Mouse (Mus musculus) kidney, embryonic 16.5 days (tissue): ENCODE measurements around the gene Ttc7. TPM values are rescaled to one million over a fixed set of nuclear protein-coding genes. Genes with fewer than 3 reads are reported as not detected.

Source experiments
- ATAC-seq: fragments of 200-750 bp; cut with Nextera tagmentation; 2 replicates; pipeline ENCODE4 v1.8.0; 2017; ENCODE audit warnings: moderate TSS enrichment; ENCODE audit not compliant: low FRiP score, low TSS enrichment
- H3K27ac ChIP-seq: fragments of 300-500 bp; sonication (generic); 2 replicates; pipeline ENCODE4 v1.5.1; 2014; ENCODE audit warnings: low read length
- H3K27me3 ChIP-seq: fragments of 300-500 bp; sonication (generic); 2 replicates; pipeline ENCODE4 v1.6.1; 2014; ENCODE audit warnings: low read length, control low read depth, mixed read lengths; ENCODE audit not compliant: insufficient read depth
- H3K36me3 ChIP-seq: fragments of 300-500 bp; sonication (generic); 2 replicates; pipeline ENCODE4 v1.6.1; 2014; ENCODE audit warnings: low read length, control low read depth, mixed read lengths; ENCODE audit not compliant: insufficient read depth
- H3K4me1 ChIP-seq: fragments of 300-500 bp; sonication (generic); 2 replicates; pipeline ENCODE4 v1.6.1; 2014; ENCODE audit warnings: low read length, control low read depth, mixed read lengths; ENCODE audit not compliant: insufficient read depth
- H3K4me2 ChIP-seq: fragments of 300-500 bp; sonication (generic); replicated peaks from 2 replicates; pipeline ENCODE4 v1.6.1; 2014; ENCODE audit warnings: low read depth, low read length
- H3K4me3 ChIP-seq: fragments of 300-500 bp; sonication (generic); 2 replicates; pipeline ENCODE4 v1.5.1; 2014; ENCODE audit warnings: mild to moderate bottlenecking, low read length
- H3K9ac ChIP-seq: fragments of 300-500 bp; sonication (generic); replicated peaks from 2 replicates; pipeline ENCODE4 v1.6.1; 2014; ENCODE audit warnings: low read length
- H3K9me3 ChIP-seq: fragments of 300-500 bp; sonication (generic); 2 replicates; pipeline ENCODE4 v1.6.1; 2016; ENCODE audit warnings: low read length, control low read depth
- WGBS: fragments of 180-500 bp; shearing (Covaris S2); extraction: QIAGEN DNeasy Blood & Tissue Kit; methylation state at CpG from one replicate; pipeline ENCODE4 v1.1.7; 2014; 5-methylcytosine and 5-hydroxymethylcytosine counted together
- polyA plus RNA-seq: library from polyadenylated mRNA; unstranded; fragments of >200 nt; fragmentation: Nextera tagmentation; extraction: Ambion mirVana; gene quantifications from 2 replicates; pipeline ENCODE4 v1.2.1, GENCODE M21; 2015

Ttc7 gene
- polyA plus RNA-seq, 1 experiment from 2014 or later: 8.7 TPM

DNA sequence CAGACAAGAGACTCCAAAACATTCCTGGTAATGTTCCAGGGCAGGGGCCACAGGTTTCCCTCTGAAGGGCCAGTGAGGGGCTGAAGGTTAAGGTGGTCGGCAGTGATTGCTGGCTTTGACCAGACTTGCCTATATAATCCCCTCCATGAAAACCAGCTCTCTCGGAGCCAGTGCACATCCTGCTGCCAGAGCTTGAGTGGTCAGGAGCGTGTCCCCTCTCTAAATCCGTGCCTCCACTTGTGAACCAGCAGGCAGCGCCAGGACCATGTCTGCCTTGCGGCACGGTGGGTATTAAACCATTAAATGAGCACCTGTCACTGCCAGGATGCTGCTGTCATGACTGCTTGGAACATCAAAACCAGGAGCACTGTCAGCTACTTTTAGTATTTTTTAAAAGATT is 27.8 kb downstream of the Ttc7 start:
- no peak for ATAC-seq
- no peak overlapping the region for H3K9ac ChIP-seq
- no peak overlapping the region for H3K27ac ChIP-seq
- no peak overlapping the region for H3K4me2 ChIP-seq
- H3K4me1 ChIP-seq: peaks cover 27% of the 10 kb centered on the region
- no peaks in the 10 kb centered on the region for H3K36me3 ChIP-seq
- H3K4me3 ChIP-seq: no peak overlapping the region
- WGBS: 86% methylated on average over 7 of the region's 7 CpGs
- H3K27me3 ChIP-seq: no peaks in the 10 kb centered on the region
- H3K9me3 ChIP-seq: no peaks in the 10 kb centered on the region

DNA sequence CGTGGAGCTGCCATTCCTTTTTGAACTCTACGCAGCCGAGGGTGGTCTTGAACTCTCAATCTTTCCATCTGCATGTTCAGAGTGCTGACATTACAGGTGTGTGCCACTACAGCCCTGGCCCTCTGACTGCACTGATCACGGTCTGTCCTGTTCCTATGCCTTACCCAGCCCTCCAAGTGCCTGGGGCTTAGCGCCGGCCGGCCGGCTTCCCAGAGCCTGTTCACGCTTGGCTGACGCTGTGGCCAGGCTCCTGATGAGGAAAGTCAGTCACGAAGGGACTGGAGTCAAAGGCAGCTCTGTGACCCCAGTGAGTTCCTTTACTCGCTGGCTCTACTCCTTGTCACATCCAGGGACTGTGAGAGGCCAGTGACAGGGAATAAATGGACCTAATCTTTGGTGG is 29.7 kb downstream of the Ttc7 start:
- Histone ChIP-seq H3K9ac (0 out of 2 replicates have a peak overlapping the region, but pooled peaks have one; percentile 4), H3K27ac (peak overlapping the region; percentile 63), H3K4me2 (no peak overlapping the region), H3K4me1 (peaks cover 24% of the 10 kb centered on the region), H3K9me3 (no peaks in the 10 kb centered on the region), H3K36me3 (no peaks in the 10 kb centered on the region), H3K4me3 (no peak overlapping the region), H3K27me3 (no peaks in the 10 kb centered on the region)
- ATAC-seq: peak; percentile 84
- 39% methylated on average over 12 of the region's 12 CpGs for WGBS

DNA sequence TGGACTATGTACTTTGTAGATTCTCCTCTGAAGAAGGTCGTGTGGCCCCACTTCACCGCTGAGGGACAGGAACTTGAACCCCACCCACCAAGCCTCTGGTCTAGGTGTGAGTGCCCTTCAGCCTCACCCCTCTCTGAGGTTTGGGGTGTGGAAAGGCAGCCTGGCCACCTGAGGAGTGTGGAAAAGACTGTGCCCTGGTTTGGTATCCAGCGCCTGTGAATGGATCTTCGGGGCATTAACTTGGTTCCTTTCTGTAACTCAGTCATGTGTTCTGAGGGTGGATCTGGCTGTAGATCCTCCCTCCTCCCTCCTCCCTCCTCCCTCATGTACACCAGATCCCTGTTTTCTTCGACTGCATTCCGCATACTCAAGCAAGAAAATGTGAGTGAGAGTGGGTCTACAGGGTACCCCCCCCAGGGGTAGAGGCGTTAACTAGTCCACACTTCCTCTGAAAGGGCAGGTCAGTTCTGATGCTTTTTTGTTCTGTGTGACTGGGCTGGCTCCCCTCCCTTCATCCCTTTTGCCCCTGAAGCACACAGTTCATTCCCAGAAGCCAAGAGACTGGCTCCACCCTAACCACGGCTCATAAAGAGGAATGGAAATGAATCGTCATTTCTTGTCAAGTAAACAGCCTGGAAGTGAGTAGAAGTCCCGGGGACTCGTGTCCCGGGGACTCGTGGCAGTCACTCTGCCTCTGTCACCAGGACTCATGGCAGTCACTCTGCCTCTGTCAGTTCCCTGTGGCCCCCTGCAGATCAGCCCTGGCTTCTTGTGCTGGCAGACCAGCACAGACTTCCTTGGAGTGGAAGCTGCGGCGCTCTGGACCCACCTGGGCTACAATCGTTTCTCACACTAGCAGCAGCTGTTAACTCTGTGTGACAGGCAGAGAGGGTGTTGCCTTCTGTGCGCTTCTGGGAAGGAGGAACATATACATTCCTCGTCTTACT is 30.5 kb downstream of the Ttc7 start:
- Histone ChIP-seq H3K4me2 (no peak overlapping the region), H3K36me3 (no peaks in the 10 kb centered on the region), H3K27me3 (no peaks in the 10 kb centered on the region), H3K27ac (peak overlapping the region; percentile 63), H3K4me3 (no peak overlapping the region), H3K9me3 (no peaks in the 10 kb centered on the region), H3K9ac (0 out of 2 replicates have a peak overlapping the region, but pooled peaks have one; percentile 4), H3K4me1 (peaks cover 24% of the 10 kb centered on the region)
- 0 out of 2 replicates have a peak, but pooled peaks have one; percentile 7 for ATAC-seq
- 43% methylated on average over 18 of the region's 18 CpGs for WGBS

DNA sequence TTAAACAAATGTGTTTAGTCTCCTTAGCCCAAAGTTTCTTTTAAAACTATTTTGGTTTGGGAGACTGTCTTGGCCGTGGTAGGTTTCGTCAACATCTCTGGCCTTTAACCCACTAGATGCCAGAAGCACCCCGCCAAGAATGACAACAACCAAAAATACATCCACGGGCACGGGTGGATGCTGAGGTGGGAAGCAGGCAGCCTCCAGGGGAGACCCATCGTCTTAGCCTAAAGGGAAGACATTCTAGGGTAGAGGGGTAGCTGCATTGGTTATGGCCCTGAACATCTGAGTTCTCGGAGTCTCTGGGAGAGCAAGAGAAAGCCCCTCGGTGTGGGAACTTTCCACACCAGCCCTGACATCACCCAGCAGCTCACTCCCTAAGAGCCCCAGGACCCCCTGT is 31.4 kb downstream of the Ttc7 start:
- Histone ChIP-seq H3K27me3 (no peaks in the 10 kb centered on the region), H3K36me3 (no peaks in the 10 kb centered on the region), H3K9me3 (no peaks in the 10 kb centered on the region), H3K9ac (no peak overlapping the region), H3K4me3 (no peak overlapping the region), H3K4me2 (no peak overlapping the region), H3K4me1 (peaks cover 24% of the 10 kb centered on the region), H3K27ac (no peak overlapping the region)
- ATAC-seq: no peak
- WGBS: 76% methylated on average over 8 of the region's 8 CpGs

DNA sequence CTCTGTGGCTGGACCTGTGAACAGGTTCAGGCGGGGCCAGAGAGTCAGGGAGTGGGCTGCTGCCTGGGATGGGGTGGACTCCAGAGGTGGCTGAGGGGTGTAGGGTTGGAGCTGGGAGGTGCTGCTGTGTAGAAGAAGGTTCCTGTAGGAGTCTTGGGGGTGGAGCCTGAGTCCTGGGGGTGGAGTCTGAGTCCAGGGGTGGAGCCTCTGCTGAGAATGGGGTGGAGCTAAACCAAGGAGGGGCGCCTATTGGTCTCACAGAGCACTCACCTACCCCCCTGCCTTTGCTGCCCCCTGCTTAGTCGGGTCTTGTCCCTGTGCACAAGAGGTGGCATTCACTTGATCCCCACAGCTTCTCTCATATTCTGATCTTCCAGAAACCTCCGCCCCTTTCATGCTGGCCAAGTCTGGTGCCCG is 31.9 kb downstream of the Ttc7 start:
- no peak overlapping the region for H3K9ac ChIP-seq
- no peak overlapping the region for H3K27ac ChIP-seq
- no peaks in the 10 kb centered on the region for H3K9me3 ChIP-seq
- peaks cover 24% of the 10 kb centered on the region for H3K4me1 ChIP-seq
- no peak overlapping the region for H3K4me3 ChIP-seq
- H3K4me2 ChIP-seq: 0 out of 2 replicates have a peak overlapping the region, but pooled peaks have one; percentile 9
- ATAC-seq: peak; percentile 10; the same call in 1 of the 2 replicates
- no peaks in the 10 kb centered on the region for H3K27me3 ChIP-seq
- H3K36me3 ChIP-seq: no peaks in the 10 kb centered on the region
- 71% methylated on average over 5 of the region's 5 CpGs for WGBS

DNA sequence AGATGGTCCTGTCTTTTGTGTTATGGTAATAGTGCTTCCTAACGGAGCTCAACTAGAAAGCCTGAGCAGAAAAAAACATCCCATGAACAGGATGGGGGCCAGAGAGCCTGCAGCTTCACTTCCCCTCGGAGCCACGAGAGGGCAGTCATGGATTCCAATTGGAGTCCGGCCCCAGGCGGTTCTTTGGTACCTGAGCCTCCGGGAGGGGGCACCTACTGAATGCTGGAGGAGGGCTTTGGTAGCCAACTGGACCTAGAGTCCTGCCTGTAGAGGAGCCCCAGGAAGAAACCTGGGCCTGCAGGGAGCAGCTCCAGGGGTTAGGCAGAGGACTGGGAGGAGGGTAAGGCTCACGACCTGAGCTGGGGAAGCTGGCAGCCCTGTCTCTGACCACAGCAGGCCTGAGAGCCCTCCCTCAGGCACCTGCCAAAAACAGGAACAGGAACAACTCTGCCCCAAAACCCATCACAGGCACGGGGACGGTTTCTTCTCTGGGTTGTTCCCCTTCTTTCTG is 32.4 kb downstream of the Ttc7 start:
- ATAC-seq: peak; percentile 49
- Histone ChIP-seq H3K4me3 (no peak overlapping the region), H3K27me3 (no peaks in the 10 kb centered on the region), H3K9me3 (no peaks in the 10 kb centered on the region), H3K36me3 (no peaks in the 10 kb centered on the region), H3K9ac (no peak overlapping the region; the same call in 1 of the 2 replicates), H3K27ac (no peak overlapping the region), H3K4me2 (0 out of 2 replicates have a peak overlapping the region, but pooled peaks have one; percentile 9), H3K4me1 (peaks cover 24% of the 10 kb centered on the region)
- WGBS: 12% methylated on average over 9 of the region's 9 CpGs

DNA sequence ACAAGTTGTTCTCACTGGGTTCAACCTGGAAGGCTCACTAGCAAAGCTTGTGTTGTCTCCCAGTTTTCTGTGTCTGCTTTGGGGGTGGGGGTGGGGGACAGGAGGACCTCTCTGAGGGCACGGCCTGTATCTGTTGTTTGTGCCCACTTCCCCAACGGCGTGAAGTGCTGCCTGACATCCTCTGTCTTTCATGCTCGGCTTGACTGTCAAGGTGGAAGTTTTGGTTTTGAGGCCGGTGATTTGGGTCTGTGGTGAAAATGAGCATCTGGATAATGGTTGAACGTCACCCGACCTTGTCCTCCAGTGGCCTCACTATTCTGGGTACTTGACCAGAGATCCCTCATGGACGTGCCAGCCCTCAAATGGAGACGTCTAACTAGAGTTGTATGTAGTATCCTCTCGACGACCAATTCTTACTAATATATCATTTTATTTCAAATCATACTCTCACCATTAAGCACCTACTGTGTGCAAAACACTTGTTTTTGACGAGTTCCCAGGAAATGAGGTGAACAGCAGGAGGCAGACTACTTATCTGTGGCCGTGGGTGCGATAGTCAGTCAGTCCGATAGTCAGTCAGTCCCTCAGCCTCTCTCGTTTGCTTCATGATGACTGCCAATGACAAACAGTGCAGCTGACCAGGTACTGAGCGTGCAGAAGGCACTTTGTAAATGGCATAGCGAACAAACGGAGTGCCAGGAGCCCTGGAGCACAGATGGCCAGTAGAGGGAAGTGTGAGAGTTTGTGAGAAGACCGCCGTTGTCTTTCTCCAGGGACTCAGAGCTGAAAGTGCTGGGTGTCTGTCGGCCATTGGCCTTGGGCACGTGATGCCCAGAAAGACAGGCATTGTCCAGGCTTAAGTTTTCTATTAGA is 33.4 kb downstream of the Ttc7 start:
- Histone ChIP-seq H3K9me3 (no peaks in the 10 kb centered on the region; the same call in 1 of the 2 replicates), H3K4me1 (peaks cover 24% of the 10 kb centered on the region), H3K27ac (no peak overlapping the region), H3K36me3 (no peaks in the 10 kb centered on the region), H3K27me3 (no peaks in the 10 kb centered on the region), H3K4me3 (no peak overlapping the region), H3K4me2 (no peak overlapping the region), H3K9ac (no peak overlapping the region)
- ATAC-seq: no peak
- 83% methylated on average over 23 of the region's 23 CpGs for WGBS

DNA sequence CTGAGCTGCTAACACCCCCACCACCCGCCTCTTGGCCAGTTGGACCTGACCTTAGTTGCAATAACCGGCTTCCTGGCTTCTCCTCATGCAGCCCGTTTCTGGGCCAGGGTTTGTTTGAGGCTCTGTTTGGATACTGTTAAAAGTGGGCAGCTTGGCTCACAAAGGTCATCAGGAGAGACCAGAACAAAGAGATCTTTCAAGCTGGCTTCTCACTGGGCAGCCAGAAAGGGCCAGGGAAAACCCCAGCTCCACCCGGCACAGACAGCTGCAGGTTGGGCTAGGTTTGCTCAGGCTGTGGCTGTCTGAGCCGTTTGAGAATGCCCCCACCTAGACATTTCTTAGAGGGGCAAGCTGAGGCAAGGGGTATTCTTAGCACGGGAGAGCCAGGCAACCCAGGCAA is 34.6 kb downstream of the Ttc7 start:
- H3K4me3 ChIP-seq: no peak overlapping the region
- no peak overlapping the region for H3K4me2 ChIP-seq
- H3K9me3 ChIP-seq: peaks cover 6% of the 10 kb centered on the region; the same call in 1 of the 2 replicates
- peaks cover 20% of the 10 kb centered on the region for H3K4me1 ChIP-seq
- H3K9ac ChIP-seq: no peak overlapping the region
- ATAC-seq: no peak
- no peaks in the 10 kb centered on the region for H3K27me3 ChIP-seq
- no peak overlapping the region for H3K27ac ChIP-seq
- H3K36me3 ChIP-seq: no peaks in the 10 kb centered on the region; the same call in 1 of the 2 replicates
- 47% methylated on average over 6 of the region's 6 CpGs for WGBS

DNA sequence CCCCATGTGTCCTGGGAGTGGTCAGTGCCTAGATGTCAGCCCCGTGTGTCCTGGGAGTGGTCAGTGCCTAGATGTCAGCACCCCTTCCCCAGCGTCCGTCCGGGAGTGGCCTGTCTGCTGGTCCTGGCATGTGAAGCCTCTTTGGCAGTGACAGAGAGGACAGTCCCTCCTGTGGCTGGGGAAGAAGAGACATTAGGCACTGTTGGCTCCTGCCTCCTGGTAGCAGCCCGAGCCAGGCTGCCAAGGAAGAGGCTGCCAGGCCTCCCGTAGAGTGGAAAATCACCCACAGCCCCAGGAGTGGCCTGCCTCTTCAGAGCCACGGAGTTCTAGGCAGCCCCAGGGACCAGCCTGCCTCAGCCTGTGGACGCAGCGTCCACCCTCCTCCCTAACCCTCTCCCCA is 35.3 kb downstream of the Ttc7 start:
- no peak for ATAC-seq
- Histone ChIP-seq H3K4me1 (peaks cover 13% of the 10 kb centered on the region), H3K4me3 (no peak overlapping the region), H3K9ac (no peak overlapping the region), H3K27me3 (no peaks in the 10 kb centered on the region), H3K27ac (no peak overlapping the region), H3K36me3 (no peaks in the 10 kb centered on the region; the same call in 1 of the 2 replicates), H3K9me3 (peaks cover 6% of the 10 kb centered on the region; the same call in 1 of the 2 replicates), H3K4me2 (no peak overlapping the region)
- WGBS: 74% methylated on average over 9 of the region's 9 CpGs
